Mouse (Mus musculus): ENCODE measurements around the gene Pkd1l1.

The Pkd1l1 gene

GRCm38 (mm10) chr11:8821403-8821802, 151.7 kb downstream of the Pkd1l1 start:
- no peak for DNase-seq (ENCODE audit: low spot score in 2 of 2)

- DNase-seq (ENCODE audit: low spot score in 2 of 2), result no peak
Observed at GRCm38 (mm10) chr11:8817376-8817775, 155.7 kb downstream of the Pkd1l1 start.

GRCm38 (mm10) chr11:8814097-8814790, 158.8 kb downstream of the Pkd1l1 start:
- DNase-seq (ENCODE audit: low spot score in 2 of 2), result no peak

DNA sequence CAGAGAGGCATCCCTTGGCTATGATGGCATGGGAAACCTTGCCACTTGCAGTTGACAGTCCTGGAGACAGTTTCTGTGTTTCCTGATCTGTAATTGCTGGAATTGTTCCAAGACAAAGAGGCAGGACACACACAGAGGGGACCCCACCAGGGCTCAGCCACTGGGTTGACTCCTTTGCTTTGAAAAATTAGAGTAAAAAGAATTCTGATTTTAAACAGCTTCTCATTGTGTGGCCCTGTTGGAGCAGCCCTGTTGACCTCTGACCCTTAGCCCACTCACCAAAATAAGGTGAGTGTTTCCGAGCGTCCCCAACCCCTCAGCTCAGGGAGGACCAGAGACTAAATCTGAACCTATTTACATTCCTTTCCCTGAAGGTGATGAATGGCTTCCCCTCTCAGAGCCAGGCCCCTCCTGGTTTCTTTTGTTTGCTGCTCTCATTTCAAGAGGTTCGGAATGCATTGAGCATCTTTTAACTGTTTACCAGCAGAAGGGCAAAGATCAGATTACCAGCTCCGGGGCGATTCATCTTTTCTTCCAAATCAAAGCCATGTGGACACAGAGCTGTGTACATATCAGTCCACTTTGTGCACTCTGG, 161.5 kb downstream of the Pkd1l1 start:
- DNase-seq (ENCODE audit: low spot score in 2 of 2), result no peak

- DNase-seq (ENCODE audit: low spot score in 2 of 2), result no peak
Observed at GRCm38 (mm10) chr11:8809644-8810043, 163.4 kb downstream of the Pkd1l1 start.

- DNase-seq (ENCODE audit: low spot score in 2 of 2), result no peak
Observed at GRCm38 (mm10) chr11:8807009-8807408, 166.1 kb downstream of the Pkd1l1 start.

DNA sequence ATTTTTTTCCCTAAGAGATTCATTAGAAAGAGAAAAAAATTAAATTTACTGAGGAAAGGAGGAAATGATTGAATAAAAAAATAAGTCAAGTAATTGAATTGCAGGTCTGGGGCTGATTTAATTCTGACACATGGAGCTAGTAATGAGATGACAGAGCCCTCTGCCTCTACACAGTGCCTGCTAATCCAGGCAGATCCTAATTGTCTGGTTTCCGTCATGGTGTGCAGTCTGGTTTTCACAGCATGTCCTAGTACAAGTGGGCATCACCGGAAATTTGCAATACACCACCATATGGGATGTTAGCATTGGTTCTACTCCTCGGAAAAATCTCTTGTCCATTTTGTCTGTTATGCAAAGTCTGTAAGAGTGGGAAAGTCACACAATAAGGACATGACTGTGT, 168.9 kb downstream of the Pkd1l1 start:
- DNase-seq (ENCODE audit: low spot score in 2 of 2), result no peak

- no peak for DNase-seq (ENCODE audit: low spot score in 2 of 2)
Observed at GRCm38 (mm10) chr11:8797486-8797885, 175.6 kb downstream of the Pkd1l1 start.

GRCm38 (mm10) chr11:8795031-8795430, 178.0 kb downstream of the Pkd1l1 start:
- DNase-seq (ENCODE audit: low spot score in 2 of 2), result no peak

DNA sequence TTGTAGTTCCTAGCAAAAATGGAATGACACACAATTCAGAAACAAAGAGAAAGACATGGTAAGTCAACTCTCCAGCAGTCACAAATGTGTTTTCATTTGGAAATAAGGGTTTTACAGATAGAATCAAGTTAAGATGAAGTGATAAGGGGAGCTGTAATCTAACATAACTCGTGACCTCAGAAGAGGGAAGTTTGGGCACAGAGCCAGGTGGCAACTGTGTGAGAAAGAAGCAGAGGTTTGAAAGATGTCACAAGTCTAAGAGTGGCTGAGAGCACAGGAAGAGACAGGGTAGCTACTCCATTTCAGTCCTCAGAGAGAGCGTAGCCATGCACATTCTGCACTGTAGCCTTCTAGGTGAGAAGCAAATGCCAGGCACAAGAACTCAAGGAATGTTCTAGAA, 180.9 kb downstream of the Pkd1l1 start:
- no peak for DNase-seq (ENCODE audit: low spot score in 2 of 2)

GRCm38 (mm10) chr11:8789186-8789585, 183.9 kb downstream of the Pkd1l1 start:
- DNase-seq (ENCODE audit: low spot score in 2 of 2), result no peak

DNA sequence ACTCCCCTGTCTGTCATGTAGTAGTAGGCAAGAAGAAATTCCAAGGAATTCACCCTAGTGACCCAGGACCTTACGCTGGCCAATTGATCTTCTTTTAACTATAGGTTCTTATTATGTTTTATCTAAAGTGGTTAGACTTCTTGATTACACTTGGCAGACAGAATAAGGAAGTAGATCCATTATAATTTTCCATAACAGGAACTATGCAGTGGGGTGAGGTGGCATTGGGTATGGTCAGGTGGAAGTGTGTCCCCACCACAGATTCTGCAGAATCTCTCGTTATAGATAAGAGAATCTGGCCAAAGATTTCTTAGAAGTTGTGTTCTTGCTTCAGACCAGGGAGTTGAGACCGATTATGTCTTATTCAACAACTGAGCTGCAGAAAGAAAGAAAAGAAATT, 185.5 kb downstream of the Pkd1l1 start:
- DNase-seq (ENCODE audit: low spot score in 2 of 2), result no peak

DNA sequence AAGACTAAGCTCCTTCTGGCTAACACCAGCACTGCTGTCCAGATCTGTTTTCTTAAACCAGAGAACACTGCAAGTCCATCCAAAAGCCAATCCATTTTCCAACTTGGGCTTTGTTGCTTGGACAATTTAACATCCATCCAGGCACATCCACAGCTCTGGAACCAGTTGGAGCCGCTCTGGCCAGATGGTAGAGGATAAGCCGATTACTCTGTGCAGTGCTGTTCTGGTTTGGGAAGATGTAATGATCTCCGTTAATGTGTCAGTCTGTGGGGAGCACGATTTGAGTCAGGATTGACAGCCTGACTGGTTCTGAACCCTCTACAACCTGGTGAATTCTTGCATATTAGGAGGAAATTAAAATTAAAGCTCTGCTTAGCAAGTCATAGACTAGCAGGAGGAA, 188.7 kb downstream of the Pkd1l1 start:
- no peak for DNase-seq (ENCODE audit: low spot score in 2 of 2)

DNA sequence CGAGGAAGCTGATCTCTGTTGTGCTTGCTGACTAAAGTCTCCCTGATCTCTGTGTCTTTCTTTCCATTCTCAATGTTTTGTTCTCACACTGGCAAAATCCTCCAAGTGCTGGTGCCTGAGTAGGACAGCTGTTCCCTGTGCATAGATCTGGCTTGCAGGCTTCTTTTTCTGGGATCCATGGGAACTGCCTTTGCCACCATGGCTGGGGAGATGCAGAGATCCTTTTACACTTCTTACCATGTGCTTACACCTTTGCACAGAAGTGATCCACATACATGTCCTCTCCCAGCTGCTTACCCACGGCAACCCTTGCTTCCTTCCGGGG, 191.0 kb downstream of the Pkd1l1 start:
- DNase-seq (ENCODE audit: low spot score in 2 of 2), result peak in 1 of 2 experiments; percentile 27

DNA sequence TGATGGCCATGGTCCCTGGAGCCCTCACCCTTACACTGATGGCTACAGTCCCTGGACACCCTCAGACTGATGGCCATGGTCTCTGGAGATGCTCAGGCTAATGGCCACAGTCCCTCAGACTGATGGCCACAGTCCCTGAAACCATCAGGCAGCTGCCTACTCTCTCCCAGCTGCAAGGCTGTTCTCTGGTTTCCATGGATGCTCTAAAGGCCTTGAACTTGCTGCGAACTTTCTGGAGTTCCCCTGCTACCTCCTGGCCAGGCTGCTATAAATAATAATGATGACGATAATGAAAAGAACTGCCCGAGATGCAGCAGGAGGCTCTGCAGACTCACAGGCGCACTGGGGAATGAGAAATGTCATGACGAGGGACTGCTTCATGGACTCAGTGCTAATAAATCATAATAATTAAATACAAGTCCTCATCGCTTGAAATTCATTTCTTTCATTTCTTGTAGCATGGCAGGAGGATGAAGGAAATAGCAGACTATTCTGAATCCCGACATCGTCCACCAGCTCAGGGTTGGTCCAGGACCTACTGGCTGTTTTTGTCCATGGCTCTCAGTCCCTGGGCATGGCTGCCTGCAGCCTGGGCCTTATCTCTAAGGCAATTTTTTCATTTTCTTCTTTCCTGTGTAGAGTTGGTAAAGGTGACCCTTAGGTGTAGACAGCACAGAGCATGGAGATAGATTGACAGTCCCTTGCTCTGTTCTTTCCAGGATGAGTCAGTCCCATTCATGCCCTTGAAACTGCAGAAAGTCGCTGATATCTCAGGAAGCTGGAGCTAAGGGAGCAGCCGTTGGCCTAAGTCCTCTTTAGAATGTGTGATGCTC, 191.5 kb downstream of the Pkd1l1 start:
- no peak for DNase-seq (ENCODE audit: low spot score in 2 of 2)

DNA sequence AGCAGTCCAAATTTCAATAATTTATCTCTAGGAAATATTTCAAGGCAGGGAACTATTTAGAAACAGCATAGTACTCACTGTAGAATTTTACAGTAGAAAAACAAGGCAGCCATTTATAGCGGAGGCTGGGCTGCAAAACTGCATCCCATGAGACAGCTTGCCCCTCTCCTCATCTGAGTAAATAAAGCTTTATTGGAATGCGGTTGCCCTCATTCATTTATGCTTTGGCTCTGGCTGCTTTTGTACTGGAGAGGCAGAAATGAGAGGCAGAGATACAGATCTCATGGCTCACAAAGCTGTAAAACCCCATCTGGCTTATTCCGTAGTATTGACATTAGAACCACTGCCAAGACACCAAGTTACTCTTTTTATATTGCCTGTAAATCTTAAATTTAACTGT, 193.6 kb downstream of the Pkd1l1 start:
- DNase-seq (ENCODE audit: low spot score in 2 of 2), result no peak

Measured in right cerebral cortex, postnatal 10 days (tissue).